Mouse (Mus musculus): ENCODE results near the gene AW209491. TPM values are rescaled to one million over a fixed set of nuclear protein-coding genes. Genes with fewer than 3 reads are reported as not detected.

Gene AW209491
- polyA plus RNA-seq, 1 experiment from 2014 or later = 29.6 TPM

DNA sequence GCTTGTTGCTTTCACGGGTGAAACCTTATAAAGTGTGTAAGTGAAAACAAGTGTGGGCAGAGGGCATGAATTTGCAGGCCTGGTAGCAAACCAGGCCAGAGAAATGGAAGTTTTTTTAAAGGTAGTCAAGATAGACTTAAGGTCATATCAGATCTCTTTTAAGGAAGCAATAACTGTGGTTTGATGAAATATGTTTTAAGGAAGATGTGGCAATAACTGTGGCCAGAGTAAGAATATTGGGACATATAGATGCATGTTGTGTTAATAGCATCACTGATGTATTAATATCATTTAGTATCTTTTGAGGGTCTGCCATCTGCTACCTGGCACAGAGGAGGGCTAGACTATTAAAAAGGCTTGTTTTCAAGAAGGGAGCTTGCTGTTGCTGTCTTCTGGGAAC, 10.0 kb downstream of the AW209491 start:
- H3K9me3 ChIP-seq (ENCODE audit: control insufficient read depth, low read length) = no peaks in the 10 kb centered on the region
- WGBS = 66% methylated on average over 1 of the region's 1 CpGs
- DNase-seq (ENCODE audit: low spot score) (no peak), ATAC-seq (ENCODE audit: insufficient read depth, low FRiP score, low TSS enrichment) (no peak)
- H3K4me1 ChIP-seq (ENCODE audit: control insufficient read depth, insufficient read depth, low read length) = no peaks in the 10 kb centered on the region
- no peak overlapping the region for H3K27ac ChIP-seq (ENCODE audit: low read depth, low read length)
- H3K4me3 ChIP-seq (ENCODE audit: low read depth, low read length) = no peak overlapping the region
- no peak overlapping the region for H3K9ac ChIP-seq (ENCODE audit: low read length)
- no peaks in the 10 kb centered on the region for H3K27me3 ChIP-seq (ENCODE audit: control insufficient read depth, insufficient read depth, low read length)
- peaks cover 3% of the 10 kb centered on the region; the same call in 1 of the 2 replicates for H3K36me3 ChIP-seq (ENCODE audit: control insufficient read depth, insufficient read depth, low read length)
- no peak overlapping the region for H3K4me2 ChIP-seq (ENCODE audit: low read depth)

GRCm38 (mm10) chr13:14649301-14649700, 19.3 kb downstream of the AW209491 start:
- ATAC-seq (ENCODE audit: insufficient read depth, low FRiP score, low TSS enrichment) (no peak; the same call in 1 of the 2 replicates), DNase-seq (ENCODE audit: low spot score) (peak; percentile 27)
- Histone ChIP-seq H3K36me3 (ENCODE audit: control insufficient read depth, insufficient read depth, low read length) (no peaks in the 10 kb centered on the region), H3K4me2 (ENCODE audit: low read depth) (no peak overlapping the region), H3K27ac (ENCODE audit: low read depth, low read length) (no peak overlapping the region), H3K27me3 (ENCODE audit: control insufficient read depth, insufficient read depth, low read length) (no peaks in the 10 kb centered on the region), H3K9me3 (ENCODE audit: control insufficient read depth, low read length) (no peaks in the 10 kb centered on the region), H3K4me3 (ENCODE audit: low read depth, low read length) (no peak overlapping the region), H3K4me1 (ENCODE audit: control insufficient read depth, insufficient read depth, low read length) (no peaks in the 10 kb centered on the region), H3K9ac (ENCODE audit: low read length) (no peak overlapping the region)
- 20% methylated on average over 1 of the region's 1 CpGs for WGBS

DNA sequence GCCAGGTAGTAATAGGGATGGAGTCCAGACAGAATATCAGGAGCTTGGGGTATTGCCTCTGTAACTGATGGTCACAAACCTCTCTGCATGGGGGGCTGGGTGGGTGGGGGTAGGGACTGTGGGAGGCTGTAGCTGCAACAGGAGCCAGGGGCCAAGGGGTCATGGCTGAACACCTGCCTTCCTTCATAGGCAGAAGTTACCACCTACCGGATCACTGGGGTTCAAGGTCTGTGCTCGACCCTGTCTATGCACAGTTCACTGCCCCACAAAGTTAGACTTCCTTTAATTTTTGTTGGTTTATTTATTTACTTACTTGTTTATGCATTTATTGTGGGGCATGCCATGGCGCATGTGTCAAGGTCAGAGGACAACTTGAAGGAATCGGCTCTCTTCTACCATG, 37.2 kb downstream of the AW209491 start:
- 85% methylated on average over 4 of the region's 4 CpGs for WGBS
- Histone ChIP-seq H3K27me3 (ENCODE audit: control insufficient read depth, insufficient read depth, low read length) (no peaks in the 10 kb centered on the region), H3K4me2 (ENCODE audit: low read depth) (no peak overlapping the region), H3K9ac (ENCODE audit: low read length) (no peak overlapping the region), H3K36me3 (ENCODE audit: control insufficient read depth, insufficient read depth, low read length) (no peaks in the 10 kb centered on the region), H3K9me3 (ENCODE audit: control insufficient read depth, low read length) (no peaks in the 10 kb centered on the region), H3K4me1 (ENCODE audit: control insufficient read depth, insufficient read depth, low read length) (no peaks in the 10 kb centered on the region), H3K27ac (ENCODE audit: low read depth, low read length) (no peak overlapping the region), H3K4me3 (ENCODE audit: low read depth, low read length) (no peak overlapping the region)
- ATAC-seq (ENCODE audit: insufficient read depth, low FRiP score, low TSS enrichment) (no peak), DNase-seq (ENCODE audit: low spot score) (no peak)

DNA sequence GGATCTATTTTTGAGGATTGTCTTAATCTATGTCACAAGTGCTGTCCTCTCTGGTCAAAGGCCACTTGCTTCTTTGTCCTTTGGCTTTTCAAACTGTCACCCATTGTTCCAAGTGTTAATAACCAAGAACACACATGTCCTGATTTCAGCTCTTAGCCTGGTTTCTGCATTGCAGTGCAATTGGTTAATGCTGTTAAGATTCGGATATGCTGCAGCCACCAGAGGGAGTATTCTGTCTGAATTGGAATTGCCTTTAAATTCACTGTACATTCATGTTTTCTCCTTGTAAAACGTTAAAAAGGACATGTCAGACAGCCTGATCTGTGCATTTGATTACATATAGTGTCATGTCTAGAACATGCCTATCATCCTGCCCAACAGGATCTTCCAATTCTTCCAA, 40.4 kb downstream of the AW209491 start:
- Histone ChIP-seq H3K27me3 (ENCODE audit: control insufficient read depth, insufficient read depth, low read length) (no peaks in the 10 kb centered on the region), H3K4me2 (ENCODE audit: low read depth) (no peak overlapping the region), H3K9me3 (ENCODE audit: control insufficient read depth, low read length) (no peaks in the 10 kb centered on the region), H3K4me1 (ENCODE audit: control insufficient read depth, insufficient read depth, low read length) (no peaks in the 10 kb centered on the region), H3K4me3 (ENCODE audit: low read depth, low read length) (no peak overlapping the region), H3K27ac (ENCODE audit: low read depth, low read length) (no peak overlapping the region), H3K9ac (ENCODE audit: low read length) (no peak overlapping the region), H3K36me3 (ENCODE audit: control insufficient read depth, insufficient read depth, low read length) (no peaks in the 10 kb centered on the region)
- ATAC-seq (ENCODE audit: insufficient read depth, low FRiP score, low TSS enrichment) = no peak
- 23% methylated on average over 2 of the region's 2 CpGs for WGBS
- DNase-seq (ENCODE audit: low spot score) = peak; percentile 19

Other genes starting within 250 kb of the AW209491 start
- gene Hecw1, start 106.9 kb upstream of the AW209491 start, polyA plus RNA-seq (2014; fragmentation: Nextera tagmentation; extraction: Ambion mirVana) = 10.1 and 13.9 TPM in 2 replicates
- gene Mrpl32, start 17.0 kb upstream of the AW209491 start, polyA plus RNA-seq (2014; fragmentation: Nextera tagmentation; extraction: Ambion mirVana) = 108 and 115 TPM in 2 replicates
- 216 and 226 TPM in 2 replicates for gene Psma2, start 16.9 kb upstream of the AW209491 start, polyA plus RNA-seq (2014; fragmentation: Nextera tagmentation; extraction: Ambion mirVana)